ENCODE assay signal across 10 mouse cellular contexts in genomic region chr4:35310396-35310977, GRCm38 (mm10).
DNase-seq lines count a peak whose midpoint lies in the region; ATAC-seq and TF ChIP-seq lines count a peak whose summit lies in the region.
"Had no signal": no experiment of that assay in that cellular context is flagged by ENCODE, and none has a peak within 500 bp of the region (broad histone marks: within the 10 kb centered on the region; RNA-seq: fewer than 3 reads in every experiment).

No protein-coding gene starts in this region.

- WGBS in hindbrain, embryonic 10.5 days = 65% methylated on average over 5 of the region's 5 CpGs
- WGBS in hindbrain, embryonic 16.5 days = 71% methylated on average over 5 of the region's 5 CpGs
- 65% methylated on average over 5 of the region's 5 CpGs for WGBS in limb, embryonic 14.5 days

- H3K9ac ChIP-seq in hindbrain, embryonic 16.5 days (ENCODE audit: low read depth, low read length) = no peak overlapping the region
- no peak overlapping the region for H3K9ac ChIP-seq in limb, embryonic 14.5 days (ENCODE audit: low read depth, low read length, severe bottlenecking)
- H3K9ac ChIP-seq: liver, embryonic 13.5 days had no signal

- TF ChIP-seq POLR2A in limb, embryonic 14.5 days (IDR thresholded peaks at IDR 0.05; ENCODE audit: borderline replicate concordance, extremely low read depth, insufficient read depth, insufficient read length) = no peak

- H3K4me3 ChIP-seq in hindbrain, embryonic 10.5 days = no peak overlapping the region
- H3K4me3 ChIP-seq in hindbrain, embryonic 16.5 days (ENCODE audit: low read length) = no peak overlapping the region
- H3K4me3 ChIP-seq in limb, embryonic 14.5 days (replicated peaks; ENCODE audit: low read length) = no peak overlapping the region
- H3K4me3 ChIP-seq: erythroblast, embryonic 14.5 days; liver, embryonic 13.5 days had no signal

- peak; percentile 45 for DNase-seq in hindbrain, embryonic 10.5 days (ENCODE audit: low spot score)
- DNase-seq in ES-CJ7 (ENCODE audit: low read depth, low spot score) = peak; percentile 54
- peak; percentile 9 for DNase-seq in c-Kit-positive CD71-negative TER-119-negative erythroid progenitor cells, embryonic 14.5 days (ENCODE audit: low read depth)
- peak; percentile 42 for DNase-seq in heart, postnatal 4 days
- DNase-seq in limb, embryonic 14.5 days (ENCODE audit: low spot score) = peak; percentile 5
- DNase-seq in splenic B cell, adult 2 months (ENCODE audit: low read depth, low spot score) = peak; percentile 16
- DNase-seq: liver, embryonic 13.5 days had no signal

- no peaks in the 10 kb centered on the region for H3K27me3 ChIP-seq in hindbrain, embryonic 10.5 days (ENCODE audit: insufficient read depth, poor library complexity, severe bottlenecking)
- H3K27me3 ChIP-seq in hindbrain, embryonic 16.5 days (replicated peaks; ENCODE audit: control insufficient read depth, insufficient read depth, low read length) = no peaks in the 10 kb centered on the region
- H3K27me3 ChIP-seq in limb, embryonic 14.5 days (ENCODE audit: control insufficient read depth, insufficient read depth, low read length) = no peaks in the 10 kb centered on the region
- no peaks in the 10 kb centered on the region for H3K27me3 ChIP-seq in splenic B cell, adult 2 months (ENCODE audit: control insufficient read depth, insufficient read depth, low read length, poor library complexity, severe bottlenecking)
- H3K27me3 ChIP-seq: liver, embryonic 13.5 days had no signal

- no peaks in the 10 kb centered on the region for H3K9me3 ChIP-seq in hindbrain, embryonic 10.5 days
- no peaks in the 10 kb centered on the region for H3K9me3 ChIP-seq in hindbrain, embryonic 16.5 days (ENCODE audit: control insufficient read depth, low read length)
- H3K9me3 ChIP-seq in limb, embryonic 14.5 days (ENCODE audit: control insufficient read depth, low read length) = no peaks in the 10 kb centered on the region
- H3K9me3 ChIP-seq: liver, embryonic 13.5 days had no signal

- no peak overlapping the region for H3K4me2 ChIP-seq in hindbrain, embryonic 16.5 days (ENCODE audit: low read length)
- H3K4me2 ChIP-seq in limb, embryonic 14.5 days (replicated peaks; ENCODE audit: low read depth, low read length, severe bottlenecking) = no peak overlapping the region
- H3K4me2 ChIP-seq: liver, embryonic 13.5 days had no signal

- H3K27ac ChIP-seq in hindbrain, embryonic 10.5 days = no peak overlapping the region
- H3K27ac ChIP-seq in hindbrain, embryonic 16.5 days (ENCODE audit: low read depth, low read length) = no peak overlapping the region
- H3K27ac ChIP-seq in limb, embryonic 14.5 days (replicated peaks; ENCODE audit: low read depth, low read length) = no peak overlapping the region
- H3K27ac ChIP-seq: liver, embryonic 13.5 days had no signal

- ATAC-seq in hindbrain, embryonic 16.5 days = no peak
- ATAC-seq in limb, embryonic 14.5 days (ENCODE audit: low FRiP score, low read depth) = no peak
- ATAC-seq in monocyte, adult 5-6 weeks (replicated peaks; ENCODE audit: insufficient number of reproducible peaks, low FRiP score, low TSS enrichment, poor library complexity, severe bottlenecking) = no peak

- no peaks in the 10 kb centered on the region for H3K4me1 ChIP-seq in hindbrain, embryonic 10.5 days (replicated peaks)
- H3K4me1 ChIP-seq in hindbrain, embryonic 16.5 days (ENCODE audit: control insufficient read depth, insufficient read depth, low read depth, low read length) = no peaks in the 10 kb centered on the region
- H3K4me1 ChIP-seq in limb, embryonic 14.5 days (ENCODE audit: control insufficient read depth, insufficient read depth, low read length) = no peaks in the 10 kb centered on the region
- H3K4me1 ChIP-seq: liver, embryonic 13.5 days had no signal

- H3K36me3 ChIP-seq in hindbrain, embryonic 10.5 days = no peaks in the 10 kb centered on the region
- no peaks in the 10 kb centered on the region for H3K36me3 ChIP-seq in hindbrain, embryonic 16.5 days (ENCODE audit: control insufficient read depth, insufficient read depth, low read length)
- H3K36me3 ChIP-seq in limb, embryonic 14.5 days (ENCODE audit: control insufficient read depth, insufficient read depth, low read length) = no peaks in the 10 kb centered on the region
- H3K36me3 ChIP-seq in splenic B cell, adult 2 months (ENCODE audit: control insufficient read depth, insufficient read depth, low read length, poor library complexity, severe bottlenecking) = no peaks in the 10 kb centered on the region
- H3K36me3 ChIP-seq: liver, embryonic 13.5 days had no signal
